Mouse (Mus musculus) limb, embryonic 11.5 days (tissue): ENCODE data around the gene Gm39566. TPM values are rescaled to one million over a fixed set of nuclear protein-coding genes. Genes with fewer than 3 reads are reported as not detected.

Experiments
- ATAC-seq: fragments of 200-750 bp; cut with Nextera tagmentation; 2 replicates; pipeline ENCODE4 v1.8.0; 2017; ENCODE audit warnings: low read depth; ENCODE audit not compliant: insufficient number of reproducible peaks, low FRiP score, low TSS enrichment
- DNase-seq: peaks from one replicate; pipeline ENCODE4 v3.0.0-alpha.2; 2015; ENCODE audit warnings: low spot score
- H3K27ac ChIP-seq: fragments of 300-500 bp; sonication (generic); replicated peaks from 2 replicates; pipeline ENCODE4 v1.5.1; 2014; ENCODE audit warnings: low read depth, mild to moderate bottlenecking, low read length
- H3K27me3 ChIP-seq: fragments of 300-500 bp; sonication (generic); 2 replicates; pipeline ENCODE4 v1.6.1; 2014; ENCODE audit warnings: mild to moderate bottlenecking, low read length, mixed read lengths; ENCODE audit not compliant: control insufficient read depth, insufficient read depth
- H3K36me3 ChIP-seq: fragments of 300-500 bp; sonication (generic); 2 replicates; pipeline ENCODE4 v1.6.1; 2014; ENCODE audit warnings: mild to moderate bottlenecking, low read length, moderate library complexity, mixed read lengths; ENCODE audit not compliant: control insufficient read depth, insufficient read depth
- H3K4me1 ChIP-seq: fragments of 300-500 bp; sonication (generic); 2 replicates; pipeline ENCODE4 v1.6.1; 2014; ENCODE audit warnings: low read length, mixed read lengths; ENCODE audit not compliant: control insufficient read depth, insufficient read depth
- H3K4me2 ChIP-seq: fragments of 300-500 bp; sonication (generic); 2 replicates; pipeline ENCODE4 v1.6.1; 2014; ENCODE audit warnings: low read depth, mild to moderate bottlenecking, moderate library complexity; ENCODE audit not compliant: severe bottlenecking
- H3K4me3 ChIP-seq: fragments of 300-500 bp; sonication (generic); 2 replicates; pipeline ENCODE4 v1.5.1; 2014; ENCODE audit warnings: low read depth, low read length
- H3K9ac ChIP-seq: fragments of 300-500 bp; sonication (generic); 2 replicates; pipeline ENCODE4 v1.6.1; 2014; ENCODE audit warnings: mild to moderate bottlenecking, low read length
- H3K9me3 ChIP-seq: fragments of 300-500 bp; sonication (generic); 2 replicates; pipeline ENCODE4 v1.6.1; 2016; ENCODE audit warnings: low read length; ENCODE audit not compliant: control insufficient read depth
- WGBS: fragments of 180-500 bp; shearing (Covaris S2); extraction: QIAGEN DNeasy Blood & Tissue Kit; methylation state at CpG from one replicate; pipeline ENCODE4 v1.1.7; 2014; 5-methylcytosine and 5-hydroxymethylcytosine counted together
- polyA plus RNA-seq: library from polyadenylated mRNA; unstranded; fragments of >200 nt; fragmentation: Nextera tagmentation; extraction: Ambion mirVana; gene quantifications from 2 replicates; pipeline ENCODE4 v1.2.1, GENCODE M21; 2014

The Gm39566 gene
- polyA plus RNA-seq, 1 experiment from 2014 or later = not detected

DNA sequence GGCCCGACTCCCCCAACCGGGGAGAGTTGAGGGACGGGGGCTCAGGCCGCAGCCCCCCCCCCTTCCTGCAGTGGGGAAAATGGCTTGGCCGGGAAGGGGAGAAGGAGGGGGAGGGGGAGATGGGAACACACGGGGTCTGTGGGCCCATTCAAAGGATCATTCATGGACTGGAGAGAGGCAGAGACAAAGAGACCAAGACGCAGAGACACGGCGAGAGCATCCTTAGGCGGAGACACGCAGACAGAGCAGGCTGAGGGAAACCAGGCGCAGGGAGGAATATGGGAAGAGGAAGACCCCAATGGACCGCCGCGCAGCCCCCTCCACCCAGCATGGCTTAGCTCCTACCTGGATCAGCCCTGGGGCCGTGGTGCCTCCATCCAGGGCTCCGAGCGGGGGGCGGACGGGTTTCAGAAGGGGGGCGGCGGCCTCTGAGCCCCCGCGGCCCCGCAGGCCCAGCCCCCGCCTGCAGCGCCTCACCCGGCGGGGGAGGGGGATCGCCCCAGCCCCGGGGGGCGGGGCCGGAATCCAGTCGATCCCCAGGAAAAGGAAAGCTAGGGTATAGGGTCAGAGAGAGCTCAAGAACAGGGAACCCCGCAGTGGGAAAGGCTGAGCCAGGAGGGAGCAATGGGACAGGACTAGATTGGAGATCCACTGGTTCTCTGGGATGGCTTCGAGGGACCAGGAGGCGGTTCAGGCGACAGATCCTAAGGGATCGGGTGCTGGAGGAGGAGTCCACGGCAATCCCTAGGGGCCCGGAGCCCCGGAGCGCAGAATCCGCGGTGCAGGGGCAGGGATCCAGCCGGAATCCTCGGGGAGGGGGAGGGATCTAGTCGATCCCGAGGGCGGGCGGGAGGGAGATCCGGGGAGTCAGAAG is 21.8 kb upstream of the Gm39566 start:
- ATAC-seq (no peak), DNase-seq (peak; percentile 62)
- 0% methylated on average over 48 of the region's 52 CpGs for WGBS
- H3K4me2 ChIP-seq = peak overlapping the region; percentile 85
- no peaks in the 10 kb centered on the region for H3K9me3 ChIP-seq
- no peaks in the 10 kb centered on the region for H3K36me3 ChIP-seq
- H3K9ac ChIP-seq = peak overlapping the region; percentile 70
- H3K27ac ChIP-seq = peak overlapping the region; percentile 23
- H3K4me1 ChIP-seq = peaks cover 24% of the 10 kb centered on the region
- peak overlapping the region; percentile 62 for H3K4me3 ChIP-seq
- H3K27me3 ChIP-seq = peaks cover 18% of the 10 kb centered on the region

DNA sequence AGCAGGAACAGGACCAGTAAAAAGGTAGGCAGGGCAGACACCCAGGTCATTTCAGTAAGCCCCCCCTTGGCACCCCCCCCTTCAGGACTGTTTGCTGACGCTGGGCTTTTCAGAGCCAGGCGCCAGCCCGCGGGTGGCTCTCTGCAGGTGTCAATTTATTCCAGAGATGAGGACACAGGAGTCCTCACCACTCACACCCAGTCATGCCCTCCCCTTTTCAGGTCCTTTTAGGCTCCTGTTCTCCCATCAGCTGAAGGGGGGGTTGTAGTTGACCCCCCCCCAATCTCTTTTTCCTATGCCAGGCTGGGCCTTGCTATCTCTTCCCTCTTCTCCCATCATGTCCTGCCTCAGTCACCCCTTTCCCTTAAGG is 20.9 kb upstream of the Gm39566 start:
- 5% methylated on average over 4 of the region's 4 CpGs for WGBS
- DNase-seq (no peak), ATAC-seq (no peak)
- H3K4me3 ChIP-seq = peak overlapping the region; percentile 62
- 0 out of 2 replicates have a peak overlapping the region, but pooled peaks have one; percentile 31 for H3K27ac ChIP-seq
- peaks cover 24% of the 10 kb centered on the region for H3K4me1 ChIP-seq
- H3K9ac ChIP-seq = no peak overlapping the region
- no peaks in the 10 kb centered on the region for H3K9me3 ChIP-seq
- no peaks in the 10 kb centered on the region for H3K36me3 ChIP-seq
- peak overlapping the region; percentile 85 for H3K4me2 ChIP-seq
- H3K27me3 ChIP-seq = peaks cover 18% of the 10 kb centered on the region

- H3K4me3 ChIP-seq = peak overlapping the region; percentile 62
- no peak overlapping the region for H3K27ac ChIP-seq
- no peaks in the 10 kb centered on the region for H3K9me3 ChIP-seq
- H3K4me1 ChIP-seq = peaks cover 24% of the 10 kb centered on the region
- 4% methylated on average over 9 of the region's 9 CpGs for WGBS
- DNase-seq = peak; percentile 54
- peaks cover 18% of the 10 kb centered on the region for H3K27me3 ChIP-seq
- H3K36me3 ChIP-seq = no peaks in the 10 kb centered on the region
- H3K9ac ChIP-seq = no peak overlapping the region
- H3K4me2 ChIP-seq = peak overlapping the region; percentile 85
- ATAC-seq = no peak
These were observed 20.3 kb upstream of the Gm39566 start for GRCm38 (mm10) chr11:69835326-69835965.

- peak overlapping the region; percentile 62 for H3K4me3 ChIP-seq
- peaks cover 18% of the 10 kb centered on the region for H3K27me3 ChIP-seq
- no peaks in the 10 kb centered on the region for H3K36me3 ChIP-seq
- DNase-seq = peak; percentile 52
- ATAC-seq = no peak
- peaks cover 24% of the 10 kb centered on the region for H3K4me1 ChIP-seq
- peak overlapping the region; percentile 57 for H3K9ac ChIP-seq
- H3K4me2 ChIP-seq = peak overlapping the region; percentile 85
- no peak overlapping the region for H3K27ac ChIP-seq
- no peaks in the 10 kb centered on the region for H3K9me3 ChIP-seq
- WGBS = 5% methylated on average over 44 of the region's 48 CpGs
These were observed 19.0 kb upstream of the Gm39566 start for GRCm38 (mm10) chr11:69834001-69834549.

DNA sequence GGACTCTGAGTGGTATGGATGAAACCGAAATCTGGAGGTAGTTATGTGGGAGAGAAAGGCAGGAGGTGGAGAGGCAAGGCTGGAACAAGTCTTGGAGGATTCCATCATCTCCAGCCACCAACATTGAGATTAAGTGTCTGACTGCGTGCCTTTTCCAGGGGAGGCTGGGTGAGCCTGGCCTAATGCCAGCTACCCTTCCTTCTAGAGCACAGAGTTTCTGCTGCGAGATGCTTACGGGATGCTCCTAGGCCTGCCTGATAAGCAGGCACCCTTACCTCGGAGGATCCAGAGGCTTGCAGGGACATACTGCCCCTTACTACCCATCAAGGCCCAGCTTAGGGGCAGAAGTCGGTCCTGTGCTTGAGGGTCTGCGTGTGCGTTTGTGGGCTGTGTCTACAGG is 18.5 kb upstream of the Gm39566 start:
- no peak for ATAC-seq

DNA sequence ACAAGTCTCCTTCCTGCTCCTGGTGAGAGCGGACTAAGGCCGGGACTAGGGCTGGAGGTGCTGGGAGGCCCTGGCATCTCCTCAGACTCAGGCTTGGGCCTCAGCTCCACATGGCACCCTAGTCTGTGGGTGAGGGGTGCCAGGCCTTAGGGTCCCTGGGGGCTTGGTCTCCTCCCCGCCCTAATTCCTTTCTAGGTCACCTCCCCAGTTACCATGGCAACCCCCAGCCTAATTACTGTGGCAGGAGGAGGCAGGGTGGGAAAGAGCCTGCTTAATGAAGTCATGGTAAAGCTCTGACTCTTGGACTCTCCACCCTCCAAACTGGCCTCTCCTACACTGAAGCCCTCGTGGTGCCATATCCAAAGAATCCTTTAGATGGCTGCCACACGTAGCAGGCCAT is 13.7 kb upstream of the Gm39566 start:
- peaks cover 11% of the 10 kb centered on the region; the same call in 1 of the 2 replicates for H3K36me3 ChIP-seq
- H3K9ac ChIP-seq = no peak overlapping the region
- no peak for DNase-seq
- H3K4me2 ChIP-seq = no peak overlapping the region
- H3K9me3 ChIP-seq = no peaks in the 10 kb centered on the region
- no peaks in the 10 kb centered on the region; the same call in none of the 2 replicates for H3K4me1 ChIP-seq
- no peak for ATAC-seq
- WGBS = 67% methylated on average over 5 of the region's 5 CpGs
- peaks cover 5% of the 10 kb centered on the region; the same call in 1 of the 2 replicates for H3K27me3 ChIP-seq
- H3K4me3 ChIP-seq = 0 out of 2 replicates have a peak overlapping the region, but pooled peaks have one; percentile 2
- H3K27ac ChIP-seq = no peak overlapping the region

More for the DNA sequence above, 18.5 kb upstream of the Gm39566 start:
- H3K4me2 ChIP-seq = peak overlapping the region; percentile 85
- H3K4me3 ChIP-seq = peak overlapping the region; percentile 62; the same call in 1 of the 2 replicates
- no peaks in the 10 kb centered on the region for H3K36me3 ChIP-seq
- H3K9ac ChIP-seq = peak overlapping the region; percentile 57
- no peak for DNase-seq
- peaks cover 24% of the 10 kb centered on the region for H3K4me1 ChIP-seq
- H3K27me3 ChIP-seq = peaks cover 18% of the 10 kb centered on the region
- H3K27ac ChIP-seq = no peak overlapping the region
- WGBS = 57% methylated on average over 8 of the region's 8 CpGs
- H3K9me3 ChIP-seq = no peaks in the 10 kb centered on the region

- no peak for DNase-seq
- H3K36me3 ChIP-seq = peaks cover 11% of the 10 kb centered on the region; the same call in 1 of the 2 replicates
- WGBS = 74% methylated on average over 2 of the region's 2 CpGs
- no peak overlapping the region; the same call in 1 of the 2 replicates for H3K9ac ChIP-seq
- no peak overlapping the region for H3K4me3 ChIP-seq
- no peaks in the 10 kb centered on the region for H3K4me1 ChIP-seq
- no peaks in the 10 kb centered on the region for H3K9me3 ChIP-seq
- no peak for ATAC-seq
- no peak overlapping the region for H3K4me2 ChIP-seq
- H3K27ac ChIP-seq = no peak overlapping the region
- H3K27me3 ChIP-seq = no peaks in the 10 kb centered on the region
These were observed 8.4 kb upstream of the Gm39566 start for GRCm38 (mm10) chr11:69823456-69823855.

DNA sequence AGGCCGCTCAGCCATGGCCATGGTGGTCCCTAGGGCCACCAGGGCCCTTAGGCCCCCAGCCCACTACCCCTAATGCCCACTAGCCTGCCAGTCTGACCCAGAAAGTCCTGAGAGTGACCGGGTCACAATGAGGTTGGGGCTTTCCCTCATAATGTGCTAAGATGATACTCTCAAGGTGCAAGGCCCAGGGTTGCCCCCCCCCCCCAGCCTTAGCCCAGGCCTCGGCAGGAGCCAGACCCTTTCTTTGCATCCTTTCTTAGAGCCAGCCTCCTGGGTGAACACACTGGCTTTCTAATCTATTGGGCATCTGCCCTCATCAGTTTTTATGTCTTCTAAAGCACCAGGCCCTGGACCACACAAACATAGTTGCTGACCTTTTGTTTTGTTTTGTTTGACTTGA is 7.0 kb upstream of the Gm39566 start, which contains the start of gene Spem1:
Spem1 (minus strand) TSS at position 101 of the 400 bp plus-strand sequence.
- Histone ChIP-seq H3K4me2 (no peak within 1 kb of the TSS), H3K36me3 (peaks cover 4% of the 10 kb centered on the region; the same call in 1 of the 2 replicates), H3K27ac (no peak within 1 kb of the TSS), H3K9me3 (no peaks in the 10 kb centered on the region), H3K4me3 (no peak within 1 kb of the TSS), H3K9ac (no peak within 1 kb of the TSS), H3K4me1 (no peaks in the 10 kb centered on the region), H3K27me3 (no peaks in the 10 kb centered on the region)
- ATAC-seq (no peak), DNase-seq (no peak)
- 93% methylated on average over 3 of the region's 3 CpGs for WGBS
